Mouse (Mus musculus) bone marrow, adult 2 months (tissue): Measurements from ENCODE around the gene Zfp689. TPM values are rescaled to one million over a fixed set of nuclear protein-coding genes. Genes with fewer than 3 reads are reported as not detected.
A peak's percentile ranks its signal among the peaks of the same experiment; 100 is the strongest.
"Not testable (repeated sequence)": the region's sequence is repeated elsewhere in the genome, so short reads cannot be mapped to it uniquely, and the experiment has no call there.

Experiments
- H3K27ac ChIP-seq: fragments of 200-500 bp; 2 replicates; pipeline ENCODE4 v1.5.1; 2012; ENCODE audit warnings: low read depth, mild to moderate bottlenecking, control low read depth, inconsistent platforms, low read length; ENCODE audit not compliant: control insufficient read depth, poor library complexity, insufficient read depth
- H3K4me1 ChIP-seq: fragments of 200-500 bp; 2 replicates; pipeline ENCODE4 v1.6.1; 2011; ENCODE audit warnings: low read length; ENCODE audit not compliant: control insufficient read depth, insufficient read depth
- H3K4me3 ChIP-seq: fragments of 200-500 bp; replicated peaks from 2 replicates; pipeline ENCODE3; 2011; ENCODE audit warnings: mild to moderate bottlenecking, low read depth, low read length, control low read depth; ENCODE audit not compliant: control insufficient read depth
- CTCF ChIP-seq: fragments of 200-500 bp; IDR thresholded peaks from 2 replicates; pipeline ENCODE4 v1.5.1; 2011; ENCODE audit warnings: low read length, control low read depth; ENCODE audit not compliant: control insufficient read depth, insufficient read depth
- POLR2A ChIP-seq: fragments of 200-500 bp; IDR thresholded peaks from 2 replicates; pipeline ENCODE4 v1.6.1; 2011; ENCODE audit warnings: low read depth, mild to moderate bottlenecking, control low read depth, low read length, borderline replicate concordance; ENCODE audit not compliant: control insufficient read depth
- WGBS: fragments of 180-500 bp; shearing (Covaris S2); methylation state at CpG from one replicate; pipeline ENCODE4 v1.1.7; 2018; 5-methylcytosine and 5-hydroxymethylcytosine counted together
- polyA plus RNA-seq: library from polyadenylated mRNA; stranded (reverse); fragments of >200 nt; gene quantifications from 2 replicates; pipeline ENCODE4 v1.2.4, GENCODE M21; 2011; ENCODE audit warnings: low replicate concordance; ENCODE audit not compliant: missing spikeins, insufficient read depth, insufficient read length

The Zfp689 gene
- polyA plus RNA-seq, 1 experiment, result 3.1 TPM

DNA sequence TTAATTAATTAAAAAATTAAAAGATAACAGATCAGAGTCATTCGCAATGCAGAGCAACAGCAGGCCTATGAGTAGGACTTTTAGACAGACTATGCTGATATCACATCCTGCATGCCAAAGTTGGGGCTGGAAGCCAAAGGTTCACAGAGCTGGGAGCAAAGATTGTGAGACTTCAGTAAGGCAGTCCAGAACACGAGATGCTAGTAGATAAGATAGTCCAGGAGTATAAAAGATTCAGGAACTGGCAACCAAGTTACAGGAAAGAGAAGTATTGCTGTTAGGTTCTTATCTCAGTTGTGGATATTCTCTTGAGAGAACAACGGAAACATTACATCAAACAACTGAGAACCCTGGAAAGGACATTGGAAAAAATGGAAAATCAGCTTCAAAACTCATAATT is 22.6 kb downstream of the Zfp689 start:
- 39% methylated on average over 3 of the region's 3 CpGs for WGBS
- Histone ChIP-seq H3K4me1 (peaks cover 2% of the 10 kb centered on the region; the same call in 1 of the 2 replicates), H3K4me3 (no peak overlapping the region), H3K27ac (no peak overlapping the region)
- no peak for TF ChIP-seq CTCF
- no peak for TF ChIP-seq POLR2A

DNA sequence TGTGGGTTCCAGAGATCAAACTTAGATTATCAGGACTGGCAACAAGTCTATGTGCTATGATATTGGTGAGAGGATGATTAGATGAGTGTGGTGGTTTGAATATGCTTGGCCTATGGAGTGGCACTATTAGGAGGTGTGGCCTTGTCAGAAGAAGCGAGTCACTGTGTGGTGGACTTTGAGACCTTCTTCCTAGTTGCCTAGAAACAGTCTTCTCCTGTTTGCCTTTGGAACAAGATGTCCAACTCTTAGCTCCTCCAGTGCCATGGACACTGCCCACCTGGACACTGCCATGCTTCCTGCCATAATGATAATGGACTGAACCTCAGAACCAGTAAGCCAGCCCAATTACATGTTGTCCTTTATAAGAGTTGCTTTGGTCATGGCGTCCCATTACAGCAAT is 23.0 kb downstream of the Zfp689 start:
- no peak overlapping the region for H3K27ac ChIP-seq

DNA sequence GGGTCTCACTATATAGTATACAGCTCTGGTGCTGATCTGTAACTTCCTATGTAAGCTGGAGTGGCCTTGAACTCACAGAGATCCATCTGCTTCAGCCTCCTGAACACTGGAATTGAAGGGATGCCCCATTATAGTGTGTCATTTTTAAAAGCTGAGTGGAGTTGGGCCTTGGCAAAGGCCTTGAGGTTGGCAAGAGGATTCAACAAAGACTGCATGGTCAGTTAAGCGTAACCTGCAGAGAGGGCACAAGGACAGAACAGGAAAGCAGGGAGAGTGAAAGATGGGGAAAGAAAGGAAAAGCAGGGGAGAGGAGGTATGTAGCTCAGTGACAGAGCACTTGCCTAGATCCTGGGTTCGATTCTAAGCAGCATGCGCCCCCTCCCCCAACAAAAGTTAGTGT is 23.7 kb downstream of the Zfp689 start:
- Histone ChIP-seq H3K27ac (no peak overlapping the region), H3K4me1 (peaks cover 2% of the 10 kb centered on the region; the same call in 1 of the 2 replicates), H3K4me3 (no peak overlapping the region)
- no peak for TF ChIP-seq CTCF
- no peak for TF ChIP-seq POLR2A
- 79% methylated on average over 3 of the region's 3 CpGs for WGBS

More for the DNA sequence above, 23.0 kb downstream of the Zfp689 start:
- TF ChIP-seq POLR2A (no peak), CTCF (no peak)
- Histone ChIP-seq H3K4me3 (no peak overlapping the region), H3K4me1 (peaks cover 2% of the 10 kb centered on the region; the same call in 1 of the 2 replicates)
- 76% methylated on average over 2 of the region's 2 CpGs for WGBS

DNA sequence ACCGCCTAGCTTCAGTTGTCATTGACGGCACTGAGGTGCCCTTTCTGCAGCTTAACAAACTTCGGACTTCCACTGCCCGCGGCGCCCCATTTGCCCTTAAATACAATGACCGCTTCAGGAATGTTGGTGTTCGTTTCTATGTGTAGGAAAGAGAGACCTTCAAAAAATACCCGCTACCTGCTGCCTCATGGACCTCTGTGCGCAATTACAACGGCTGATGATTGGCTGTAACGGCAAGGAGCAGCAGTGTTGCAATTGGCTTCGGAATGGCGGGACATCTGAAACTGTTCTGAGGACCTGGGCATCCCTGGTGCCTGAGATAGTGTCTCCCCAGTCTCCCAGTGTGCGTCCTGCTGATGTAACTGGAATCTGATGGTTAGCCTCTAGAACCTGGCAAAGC is 26.7 kb downstream of the Zfp689 start:
- Histone ChIP-seq H3K27ac (peak overlapping the region; percentile 4), H3K4me3 (peak overlapping the region; percentile 79), H3K4me1 (peaks cover 2% of the 10 kb centered on the region; the same call in 1 of the 2 replicates)
- TF ChIP-seq CTCF (no peak), POLR2A (no peak)
- 2% methylated on average over 15 of the region's 15 CpGs for WGBS

DNA sequence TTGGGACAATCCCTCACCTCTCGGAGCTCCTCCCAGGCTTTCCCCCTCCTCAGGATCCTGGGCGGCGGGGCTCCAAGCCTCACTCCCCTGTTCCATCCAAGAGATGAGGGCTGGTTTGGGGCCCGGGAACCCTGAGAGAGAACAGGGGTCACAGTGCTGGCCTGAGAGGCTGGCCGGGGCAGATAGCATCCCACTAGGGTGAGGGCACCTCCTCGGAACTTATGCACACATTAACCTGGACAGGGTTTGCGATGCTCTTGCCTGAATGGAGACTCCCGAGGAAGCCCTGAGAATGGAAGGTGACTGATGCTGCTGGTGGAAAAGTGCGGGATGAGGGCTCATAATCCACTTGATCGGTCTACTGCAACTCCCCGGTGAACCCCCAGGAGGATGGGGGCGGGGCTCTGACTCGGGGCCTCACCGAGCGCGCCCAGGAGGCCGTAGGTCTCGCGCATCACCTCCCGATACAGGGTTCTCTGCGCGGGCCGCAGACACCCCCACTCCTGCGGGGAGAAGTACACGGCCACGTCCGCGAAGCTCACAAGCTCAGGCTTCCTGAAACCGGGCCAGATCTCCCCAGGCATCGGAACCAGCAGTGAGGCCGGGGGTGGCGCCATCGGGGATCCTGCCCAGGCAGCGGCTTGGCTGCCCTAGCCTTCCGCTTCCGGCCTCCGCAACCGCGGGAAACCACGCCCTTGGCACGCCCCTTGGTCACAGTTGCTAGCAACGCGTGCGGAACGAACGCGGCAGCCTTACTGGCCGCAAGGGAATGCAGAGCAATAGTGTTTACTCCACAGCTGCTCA is 27.4 kb downstream of the Zfp689 start, which contains the start of gene Zfp688:
Gene Zfp688, minus strand, starts transcription at position 681 of the 804 bp plus-strand sequence.
- Histone ChIP-seq H3K4me3 (peak within 1 kb of the TSS; percentile 79), H3K27ac (peak within 1 kb of the TSS; percentile 90), H3K4me1 (peaks cover 2% of the 10 kb centered on the region; the same call in 1 of the 2 replicates)
- 2% methylated on average over 48 of the region's 48 CpGs for WGBS
- TF ChIP-seq POLR2A, result peak; percentile 96; the same call in 1 of the 2 replicates
- TF ChIP-seq CTCF, result peak; percentile 25; the same call in 1 of the 2 replicates

DNA sequence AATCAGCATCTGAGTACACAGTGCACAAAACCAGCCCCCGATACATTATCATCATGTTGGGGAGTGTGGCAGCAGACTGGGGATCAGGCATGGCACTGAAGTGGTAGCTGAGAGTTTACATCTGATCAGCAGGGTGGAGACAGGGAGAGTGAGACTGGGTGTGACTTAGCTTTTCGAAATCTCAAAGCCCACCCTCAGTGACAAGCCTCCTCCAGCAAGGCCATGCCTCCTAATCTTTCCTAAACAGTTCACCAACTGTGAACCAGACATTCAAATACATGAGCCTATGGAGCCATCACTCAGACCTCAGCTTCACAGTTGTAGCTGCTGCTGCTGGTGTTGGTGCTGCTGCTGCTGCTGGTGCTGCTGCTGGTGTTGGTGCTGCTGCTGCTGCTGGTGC is 37.5 kb downstream of the Zfp689 start:
- TF ChIP-seq CTCF, result no peak
- no peak for TF ChIP-seq POLR2A
- Histone ChIP-seq H3K27ac (no peak overlapping the region), H3K4me1 (0 out of 2 replicates have a peak, but pooled peaks cover 1% of the 10 kb centered on the region), H3K4me3 (no peak overlapping the region)
- 50% methylated on average over 2 of the region's 2 CpGs for WGBS

DNA sequence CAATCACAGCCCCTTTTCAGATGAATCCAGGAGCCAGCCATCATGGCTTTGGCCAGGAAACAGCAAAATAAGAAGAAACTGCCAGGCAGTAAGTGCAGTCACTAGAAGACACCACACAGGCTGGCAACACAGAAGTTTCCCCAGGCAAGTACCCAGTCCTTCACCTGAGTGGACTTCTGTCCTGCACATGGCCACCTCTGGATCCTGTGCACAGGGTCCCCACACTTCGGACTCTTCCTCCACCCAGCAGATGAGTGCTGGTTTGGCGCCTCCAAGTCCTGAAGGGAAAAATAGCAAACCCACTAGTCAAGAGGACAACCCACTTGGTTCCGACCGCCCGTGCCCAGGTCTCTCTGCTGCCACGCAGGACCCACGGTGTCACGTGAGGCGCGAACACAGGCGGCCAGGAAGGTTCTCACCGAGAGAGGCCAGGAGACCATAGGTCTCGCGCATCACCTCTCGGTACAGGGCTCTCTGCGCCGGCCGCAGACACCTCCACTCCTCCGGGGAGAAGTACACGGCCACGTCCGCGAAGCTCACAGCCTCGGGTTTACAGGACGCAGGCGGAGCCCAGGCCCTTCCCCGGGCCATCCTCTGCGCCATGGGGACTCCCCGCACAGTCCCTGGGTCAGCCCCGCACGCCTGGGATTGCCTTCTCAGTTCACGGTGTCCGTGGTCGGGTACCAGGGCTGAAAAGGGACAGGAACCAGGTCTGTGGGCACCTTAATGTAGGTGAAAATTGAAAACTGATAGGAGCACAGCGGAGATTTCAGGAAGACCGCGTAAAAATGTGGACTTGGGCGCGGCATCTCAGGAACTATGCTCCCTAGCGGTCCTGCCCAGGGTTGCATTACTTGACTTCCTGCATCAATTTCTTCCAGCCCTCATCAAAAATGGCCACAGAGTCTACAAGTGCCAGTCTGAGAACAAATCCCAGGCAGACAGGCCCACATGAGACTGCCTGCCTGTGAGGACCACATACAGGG is 42.7 kb downstream of the Zfp689 start, which contains the start of gene Zfp764:
Gene Zfp764, minus strand, starts transcription at position 821 of the 986 bp plus-strand sequence.
- WGBS, result under 1% methylated on average over 40 of the region's 40 CpGs
- peak within 1 kb of the TSS; percentile 43 for H3K27ac ChIP-seq
- not testable (repeated sequence) for H3K4me1 ChIP-seq
- peak within 1 kb of the TSS; percentile 73 for H3K4me3 ChIP-seq
- peak; percentile 57 for TF ChIP-seq CTCF
- TF ChIP-seq POLR2A, result peak; percentile 32; the same call in 1 of the 2 replicates

DNA sequence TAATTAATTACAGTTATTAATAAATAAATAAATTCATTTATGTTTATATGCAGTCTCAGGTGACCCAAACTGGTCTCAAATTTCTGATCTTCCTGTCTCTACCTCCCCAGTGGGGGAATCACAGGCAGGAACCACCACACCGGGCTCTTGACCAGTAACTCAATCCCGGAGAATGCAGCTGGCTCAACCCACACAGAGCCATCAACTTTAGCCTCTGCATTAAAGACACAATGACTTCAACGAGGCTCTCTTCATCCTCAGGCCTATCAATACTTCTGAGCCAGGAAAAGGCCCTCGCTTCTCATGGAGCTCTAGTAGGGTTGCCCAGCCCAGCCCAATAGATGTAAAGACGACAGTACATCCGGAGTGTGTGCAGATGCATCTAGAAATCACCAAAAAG is 44.9 kb downstream of the Zfp689 start:
- H3K4me3 ChIP-seq, H3K4me1 ChIP-seq, H3K27ac ChIP-seq: not testable (repeated sequence)
- 86% methylated on average over 6 of the region's 6 CpGs for WGBS
